Mouse (Mus musculus): ENCODE data around the gene Gm45213. TPM values are rescaled to one million over a fixed set of nuclear protein-coding genes. Genes with fewer than 3 reads are reported as not detected.
A peak's percentile ranks its signal among the peaks of the same experiment; 100 is the strongest.

Gm45213 gene
- polyA plus RNA-seq, 1 experiment from 2014 or later = not detected

DNA sequence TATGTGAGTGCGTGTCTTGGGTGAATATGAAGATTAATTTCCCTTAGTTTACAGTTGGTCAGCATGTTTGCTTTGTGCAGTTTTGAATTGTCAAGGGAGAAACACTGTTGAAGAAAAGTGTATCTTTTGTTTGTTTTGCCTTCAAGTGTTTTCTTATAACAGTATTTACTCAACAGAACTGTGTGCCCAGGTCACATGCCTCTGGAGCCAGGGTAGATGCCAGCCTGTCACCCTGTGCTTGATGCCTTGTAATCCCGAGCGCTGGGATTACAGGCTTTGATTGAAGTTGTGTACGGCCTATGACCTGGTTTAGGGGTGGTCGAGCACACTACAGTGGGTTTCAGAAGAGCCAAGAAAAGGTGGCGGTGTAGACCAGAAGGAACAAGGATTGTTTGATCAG lies 40.4 kb downstream of the Gm45213 start:
- Histone ChIP-seq H3K4me1 (ENCODE audit: insufficient read depth, low read length) (peaks cover 23% of the 10 kb centered on the region), H3K9ac (replicated peaks; ENCODE audit: low read length) (no peak overlapping the region), H3K27ac (ENCODE audit: low read length) (no peak overlapping the region), H3K36me3 (ENCODE audit: insufficient read depth, low read length) (peaks cover 62% of the 10 kb centered on the region), H3K4me2 (replicated peaks; ENCODE audit: low read depth, low read length) (no peak overlapping the region), H3K4me3 (ENCODE audit: low read length) (no peak overlapping the region), H3K9me3 (ENCODE audit: low read length) (no peaks in the 10 kb centered on the region), H3K27me3 (ENCODE audit: insufficient read depth, low read length) (no peaks in the 10 kb centered on the region)
- WGBS = 78% methylated on average over 6 of the region's 6 CpGs
- no peak for ATAC-seq (ENCODE audit: low FRiP score, low TSS enrichment)

DNA sequence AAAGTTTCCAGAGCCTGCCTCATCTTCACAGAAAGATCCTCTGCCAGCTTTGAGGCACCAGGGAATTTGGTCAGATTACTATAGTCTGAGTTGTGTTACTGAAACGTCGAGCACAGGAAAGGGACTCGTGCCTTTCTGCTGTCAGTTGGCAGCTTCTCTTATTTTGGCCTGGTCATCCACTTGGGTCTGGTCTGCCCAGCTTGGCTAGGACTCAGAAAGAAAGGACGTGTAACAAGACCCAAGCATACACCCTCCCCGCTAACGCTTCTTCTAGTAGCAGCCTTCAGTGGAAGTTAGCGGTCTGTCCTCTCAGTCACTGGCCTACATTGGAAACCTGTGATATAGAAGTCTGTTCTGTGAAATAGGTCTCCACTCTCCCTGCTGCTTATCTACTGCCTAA lies 41.1 kb downstream of the Gm45213 start:
- WGBS = 81% methylated on average over 7 of the region's 7 CpGs
- Histone ChIP-seq H3K36me3 (ENCODE audit: insufficient read depth, low read length) (peaks cover 69% of the 10 kb centered on the region), H3K27me3 (ENCODE audit: insufficient read depth, low read length) (no peaks in the 10 kb centered on the region)

DNA sequence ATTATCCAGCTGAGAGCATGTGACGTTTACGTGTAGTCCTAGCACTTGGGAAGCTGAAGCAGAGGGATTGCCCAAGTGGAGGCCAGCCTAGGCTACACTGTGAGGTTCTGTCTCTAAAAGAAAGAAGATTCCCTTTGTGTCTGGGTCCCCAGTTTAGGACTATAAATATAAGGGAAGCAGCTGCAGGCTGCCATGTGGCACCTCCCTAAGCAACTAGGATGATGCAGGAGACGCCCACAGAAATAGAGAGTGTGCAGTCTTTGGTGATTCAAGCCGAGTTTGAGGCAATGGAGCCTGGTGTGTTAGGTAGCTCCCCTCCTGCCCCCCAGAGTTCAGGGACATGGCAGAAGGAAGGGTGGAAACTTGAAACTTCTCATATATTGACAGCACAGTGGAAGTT lies 44.2 kb downstream of the Gm45213 start:
- Histone ChIP-seq H3K9ac (replicated peaks; ENCODE audit: low read length) (no peak overlapping the region), H3K36me3 (ENCODE audit: insufficient read depth, low read length) (peaks cover 83% of the 10 kb centered on the region), H3K9me3 (ENCODE audit: low read length) (no peaks in the 10 kb centered on the region), H3K4me1 (ENCODE audit: insufficient read depth, low read length) (0 out of 2 replicates have a peak, but pooled peaks cover 8% of the 10 kb centered on the region), H3K4me2 (replicated peaks; ENCODE audit: low read depth, low read length) (no peak overlapping the region), H3K27ac (ENCODE audit: low read length) (no peak overlapping the region), H3K4me3 (ENCODE audit: low read length) (no peak overlapping the region), H3K27me3 (ENCODE audit: insufficient read depth, low read length) (no peaks in the 10 kb centered on the region)
- ATAC-seq (ENCODE audit: low FRiP score, low TSS enrichment) = no peak
- 83% methylated on average over 4 of the region's 4 CpGs for WGBS

More for the DNA sequence above, 41.1 kb downstream of the Gm45213 start:
- Histone ChIP-seq H3K9me3 (ENCODE audit: low read length) (no peaks in the 10 kb centered on the region), H3K4me3 (ENCODE audit: low read length) (no peak overlapping the region), H3K27ac (ENCODE audit: low read length) (no peak overlapping the region), H3K4me1 (ENCODE audit: insufficient read depth, low read length) (peaks cover 20% of the 10 kb centered on the region), H3K9ac (replicated peaks; ENCODE audit: low read length) (no peak overlapping the region), H3K4me2 (replicated peaks; ENCODE audit: low read depth, low read length) (no peak overlapping the region)
- no peak for ATAC-seq (ENCODE audit: low FRiP score, low TSS enrichment)

DNA sequence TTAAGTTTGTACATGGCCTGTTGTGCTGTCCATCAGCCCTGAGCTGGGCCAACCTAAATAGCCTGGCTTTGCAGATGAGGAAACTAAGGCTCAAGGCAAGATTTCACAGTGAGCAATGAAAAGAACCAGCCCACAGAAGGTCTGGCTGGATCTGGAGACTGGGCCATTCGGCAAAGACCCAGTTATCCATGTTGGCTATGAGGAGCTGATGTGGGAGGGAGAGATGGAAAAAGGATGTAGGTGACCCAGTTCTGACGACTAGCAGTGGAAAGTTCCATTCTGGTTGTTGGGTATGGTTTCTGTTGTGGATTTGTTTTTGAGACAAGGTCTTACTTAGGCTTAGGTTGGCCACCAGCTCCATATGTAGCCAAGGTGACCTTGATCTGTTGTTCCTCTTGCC lies 44.7 kb downstream of the Gm45213 start:
- H3K4me1 ChIP-seq (ENCODE audit: insufficient read depth, low read length) = 0 out of 2 replicates have a peak, but pooled peaks cover 8% of the 10 kb centered on the region

DNA sequence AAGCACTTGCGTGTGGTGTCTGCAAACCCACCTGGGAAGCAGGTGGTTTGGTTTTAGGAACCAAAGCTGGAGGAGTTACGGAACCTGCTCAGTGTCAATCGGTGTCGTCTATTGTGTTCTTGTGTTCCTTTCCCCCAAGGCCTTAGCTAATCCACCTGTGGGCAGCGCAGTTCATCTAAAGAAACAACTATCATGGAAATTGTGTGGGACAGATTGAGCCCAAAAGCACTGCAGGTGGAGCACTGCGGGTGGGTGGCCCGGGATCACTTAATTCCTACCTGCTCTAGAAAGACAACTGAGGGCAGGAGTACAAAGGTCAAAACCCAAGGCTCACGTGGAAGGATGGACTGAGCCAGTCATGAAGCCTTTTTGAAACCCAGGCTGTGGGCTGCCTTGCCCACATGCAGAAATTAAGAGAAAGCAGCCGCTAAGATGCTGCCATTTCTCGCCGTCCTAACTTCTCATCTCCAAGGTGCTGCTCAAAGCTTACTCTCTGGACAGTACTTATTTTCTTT lies 47.3 kb downstream of the Gm45213 start:
- H3K4me1 ChIP-seq (ENCODE audit: insufficient read depth, low read length) = no peaks in the 10 kb centered on the region
- H3K9me3 ChIP-seq (ENCODE audit: low read length) = no peaks in the 10 kb centered on the region; the same call in 1 of the 2 replicates
- no peak overlapping the region for H3K9ac ChIP-seq (replicated peaks; ENCODE audit: low read length)
- no peak for ATAC-seq (ENCODE audit: low FRiP score, low TSS enrichment)
- no peak overlapping the region for H3K4me3 ChIP-seq (ENCODE audit: low read length)
- peaks cover 56% of the 10 kb centered on the region for H3K36me3 ChIP-seq (ENCODE audit: insufficient read depth, low read length)
- WGBS = 87% methylated on average over 11 of the region's 11 CpGs
- H3K27me3 ChIP-seq (ENCODE audit: insufficient read depth, low read length) = no peaks in the 10 kb centered on the region
- no peak overlapping the region for H3K27ac ChIP-seq (ENCODE audit: low read length)
- no peak overlapping the region for H3K4me2 ChIP-seq (replicated peaks; ENCODE audit: low read depth, low read length)

More for the DNA sequence above, 44.7 kb downstream of the Gm45213 start:
- Histone ChIP-seq H3K36me3 (ENCODE audit: insufficient read depth, low read length) (peaks cover 79% of the 10 kb centered on the region), H3K27me3 (ENCODE audit: insufficient read depth, low read length) (no peaks in the 10 kb centered on the region), H3K9me3 (ENCODE audit: low read length) (no peaks in the 10 kb centered on the region), H3K9ac (replicated peaks; ENCODE audit: low read length) (no peak overlapping the region), H3K4me3 (ENCODE audit: low read length) (no peak overlapping the region), H3K4me2 (replicated peaks; ENCODE audit: low read depth, low read length) (no peak overlapping the region), H3K27ac (ENCODE audit: low read length) (no peak overlapping the region)
- 85% methylated on average over 2 of the region's 2 CpGs for WGBS
- no peak for ATAC-seq (ENCODE audit: low FRiP score, low TSS enrichment)

DNA sequence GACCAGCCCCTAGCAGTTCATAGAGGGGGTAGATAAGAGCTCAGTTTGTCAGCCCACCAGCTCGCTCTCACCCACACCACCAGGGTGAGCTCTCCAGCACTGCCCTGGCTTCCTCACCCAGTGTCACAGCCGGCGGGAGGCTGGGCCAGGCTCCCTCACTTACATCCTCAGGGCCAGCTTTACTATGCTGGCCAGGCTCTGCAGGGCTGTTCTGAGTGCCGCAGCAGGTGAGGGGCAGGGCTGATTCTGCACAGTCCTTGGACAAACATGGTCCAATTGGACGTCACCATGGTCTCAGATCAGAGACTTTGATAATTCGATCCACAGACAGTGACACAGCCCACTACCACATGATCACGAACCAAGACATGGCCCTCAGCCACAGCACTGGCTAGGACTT lies 48.2 kb downstream of the Gm45213 start:
- Histone ChIP-seq H3K36me3 (ENCODE audit: insufficient read depth, low read length) (peaks cover 49% of the 10 kb centered on the region), H3K27ac (ENCODE audit: low read length) (no peak overlapping the region), H3K4me3 (ENCODE audit: low read length) (no peak overlapping the region), H3K4me1 (ENCODE audit: insufficient read depth, low read length) (no peaks in the 10 kb centered on the region), H3K4me2 (replicated peaks; ENCODE audit: low read depth, low read length) (no peak overlapping the region), H3K27me3 (ENCODE audit: insufficient read depth, low read length) (no peaks in the 10 kb centered on the region), H3K9me3 (ENCODE audit: low read length) (no peaks in the 10 kb centered on the region; the same call in 1 of the 2 replicates), H3K9ac (replicated peaks; ENCODE audit: low read length) (no peak overlapping the region)
- 70% methylated on average over 7 of the region's 7 CpGs for WGBS
- ATAC-seq (ENCODE audit: low FRiP score, low TSS enrichment) = 0 out of 2 replicates have a peak, but pooled peaks have one; percentile 42

DNA sequence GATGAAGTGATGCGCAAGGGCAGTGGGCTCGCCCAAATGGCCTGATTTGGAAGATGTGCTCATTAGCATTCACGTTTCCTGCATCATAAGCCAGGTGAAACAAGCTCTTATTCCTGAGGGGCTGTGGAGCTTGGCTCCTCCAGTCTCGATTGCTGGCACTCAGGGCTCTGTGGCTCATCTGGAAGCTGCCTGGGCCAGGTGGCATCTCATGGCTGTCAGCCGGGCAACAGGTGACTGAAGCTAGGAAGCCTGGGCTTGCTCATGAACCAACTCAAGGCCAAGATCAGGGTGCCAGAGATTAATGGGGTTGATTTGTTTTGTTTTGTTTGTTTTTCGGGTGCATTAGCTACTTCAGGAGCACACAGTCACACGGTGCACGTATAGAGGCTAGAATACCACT lies 49.3 kb downstream of the Gm45213 start:
- Histone ChIP-seq H3K27me3 (ENCODE audit: insufficient read depth, low read length) (no peaks in the 10 kb centered on the region), H3K4me2 (replicated peaks; ENCODE audit: low read depth, low read length) (no peak overlapping the region), H3K4me1 (ENCODE audit: insufficient read depth, low read length) (no peaks in the 10 kb centered on the region), H3K27ac (ENCODE audit: low read length) (no peak overlapping the region), H3K9me3 (ENCODE audit: low read length) (no peaks in the 10 kb centered on the region; the same call in 1 of the 2 replicates), H3K9ac (replicated peaks; ENCODE audit: low read length) (no peak overlapping the region), H3K36me3 (ENCODE audit: insufficient read depth, low read length) (peaks cover 38% of the 10 kb centered on the region), H3K4me3 (ENCODE audit: low read length) (no peak overlapping the region)
- no peak for ATAC-seq (ENCODE audit: low FRiP score, low TSS enrichment)
- WGBS = 89% methylated on average over 8 of the region's 8 CpGs

DNA sequence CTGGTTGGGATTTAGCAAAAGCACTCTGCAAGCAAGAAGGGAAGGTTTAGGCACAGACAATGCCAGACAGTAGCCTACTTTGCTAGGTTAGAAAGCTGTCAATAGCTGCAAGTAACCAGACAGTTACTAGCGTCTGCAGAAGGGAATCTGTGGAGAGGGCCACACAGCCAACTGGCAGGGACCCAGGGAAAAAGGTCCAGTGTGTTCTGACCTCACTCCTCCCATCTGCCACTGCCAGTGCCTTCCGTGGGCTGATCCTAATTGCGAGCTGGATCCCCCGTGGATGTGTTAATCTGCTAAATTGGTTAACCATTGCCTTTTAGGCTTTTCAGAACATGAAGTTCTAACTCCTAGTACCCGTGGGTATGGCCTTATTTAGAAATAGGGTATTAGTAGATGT lies 50.7 kb downstream of the Gm45213 start:
- 75% methylated on average over 5 of the region's 5 CpGs for WGBS
- Histone ChIP-seq H3K36me3 (ENCODE audit: insufficient read depth, low read length) (peaks cover 24% of the 10 kb centered on the region), H3K4me2 (replicated peaks; ENCODE audit: low read depth, low read length) (no peak overlapping the region), H3K4me3 (ENCODE audit: low read length) (no peak overlapping the region), H3K27ac (ENCODE audit: low read length) (no peak overlapping the region), H3K9me3 (ENCODE audit: low read length) (no peaks in the 10 kb centered on the region; the same call in 1 of the 2 replicates), H3K27me3 (ENCODE audit: insufficient read depth, low read length) (no peaks in the 10 kb centered on the region), H3K9ac (replicated peaks; ENCODE audit: low read length) (no peak overlapping the region), H3K4me1 (ENCODE audit: insufficient read depth, low read length) (no peaks in the 10 kb centered on the region)
- no peak for ATAC-seq (ENCODE audit: low FRiP score, low TSS enrichment)

DNA sequence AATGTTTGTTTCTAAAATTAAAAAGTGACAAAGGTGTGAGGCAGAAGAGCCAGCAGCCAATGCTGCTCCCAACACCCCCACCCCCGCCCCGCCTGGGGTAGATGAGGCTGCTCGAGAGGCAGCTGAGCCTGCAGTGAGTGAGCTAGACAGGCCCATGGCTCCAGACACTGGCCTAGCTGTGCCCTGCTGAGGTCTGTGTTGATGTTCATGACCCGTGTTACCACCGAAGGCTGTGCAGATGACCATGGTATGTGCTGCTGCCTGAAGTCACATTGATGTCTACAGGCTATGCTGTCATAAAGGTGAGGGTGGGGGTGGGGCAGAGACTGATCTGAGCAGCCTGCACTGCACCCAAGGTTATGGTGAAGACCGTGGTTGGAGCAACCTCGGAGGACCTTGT lies 55.4 kb downstream of the Gm45213 start:
- no peak for ATAC-seq (ENCODE audit: low FRiP score, low TSS enrichment)
- no peaks in the 10 kb centered on the region for H3K36me3 ChIP-seq (ENCODE audit: insufficient read depth, low read length)
- no peaks in the 10 kb centered on the region for H3K27me3 ChIP-seq (ENCODE audit: insufficient read depth, low read length)
- H3K4me3 ChIP-seq (ENCODE audit: low read length) = no peak overlapping the region
- H3K4me1 ChIP-seq (ENCODE audit: insufficient read depth, low read length) = no peaks in the 10 kb centered on the region
- WGBS = 82% methylated on average over 7 of the region's 7 CpGs
- H3K9me3 ChIP-seq (ENCODE audit: low read length) = no peaks in the 10 kb centered on the region; the same call in 1 of the 2 replicates
- no peak overlapping the region for H3K27ac ChIP-seq (ENCODE audit: low read length)
- no peak overlapping the region for H3K4me2 ChIP-seq (replicated peaks; ENCODE audit: low read depth, low read length)
- H3K9ac ChIP-seq (replicated peaks; ENCODE audit: low read length) = no peak overlapping the region

DNA sequence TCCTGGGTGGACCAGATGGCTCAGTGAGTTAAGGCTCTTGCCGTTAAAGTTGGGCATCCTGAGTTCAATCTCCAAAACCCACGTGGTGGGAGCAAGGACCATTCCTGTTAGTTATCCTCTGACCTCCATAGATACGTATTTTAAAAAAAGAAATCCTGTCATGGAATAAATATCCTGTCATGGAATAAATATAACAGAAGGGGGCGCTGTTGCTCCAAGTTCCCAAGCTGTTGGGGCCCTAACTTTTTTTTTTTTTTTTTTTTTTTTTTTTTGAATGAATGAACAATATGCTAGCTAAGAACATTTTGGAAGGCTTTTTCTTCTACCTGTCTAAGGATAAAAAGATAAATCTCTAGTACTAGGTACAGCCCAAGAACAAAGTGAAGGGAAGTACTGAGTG lies 58.5 kb downstream of the Gm45213 start:
- Histone ChIP-seq H3K4me2 (replicated peaks; ENCODE audit: low read depth, low read length) (no peak overlapping the region), H3K36me3 (ENCODE audit: insufficient read depth, low read length) (no peaks in the 10 kb centered on the region), H3K4me1 (ENCODE audit: insufficient read depth, low read length) (no peaks in the 10 kb centered on the region; the same call in 1 of the 2 replicates), H3K27ac (ENCODE audit: low read length) (no peak overlapping the region), H3K4me3 (ENCODE audit: low read length) (no peak overlapping the region), H3K9ac (replicated peaks; ENCODE audit: low read length) (no peak overlapping the region), H3K27me3 (ENCODE audit: insufficient read depth, low read length) (no peaks in the 10 kb centered on the region), H3K9me3 (ENCODE audit: low read length) (no peaks in the 10 kb centered on the region)
- no peak for ATAC-seq (ENCODE audit: low FRiP score, low TSS enrichment)
- 6% methylated on average over 4 of the region's 4 CpGs for WGBS

Measured in kidney, embryonic 16.5 days (tissue).